ENCODE assay signal across 9 mouse cellular contexts in the genomic region with DNA sequence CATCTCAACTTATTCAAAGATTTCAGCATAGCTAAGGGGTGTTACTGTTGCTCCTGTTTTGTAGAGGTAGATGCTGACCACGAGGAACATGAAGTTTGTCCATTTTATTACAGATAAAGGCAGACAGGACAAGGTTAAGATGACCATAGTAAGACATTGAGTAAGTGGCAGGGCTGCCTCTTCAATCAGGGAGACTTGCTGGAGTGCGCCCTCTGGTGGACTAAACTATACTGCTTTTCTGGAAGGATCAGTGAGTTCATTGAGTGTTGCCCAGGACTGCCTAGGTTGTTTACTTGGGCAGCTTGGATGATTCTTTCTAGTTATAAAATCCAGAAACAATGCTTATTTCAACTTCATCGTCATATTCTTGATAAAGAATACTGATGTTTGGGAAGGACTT. TPM values are rescaled to one million over a fixed set of nuclear protein-coding genes. Genes with fewer than 3 reads are reported as not detected.
A peak's percentile ranks its signal among the peaks of the same experiment; 100 is the strongest.
DNase-seq lines count a peak whose midpoint lies in the region; ATAC-seq and TF ChIP-seq lines count a peak whose summit lies in the region.
"Had no signal": no experiment of that assay in that cellular context is flagged by ENCODE, and none has a peak within 500 bp of the region (broad histone marks: within the 10 kb centered on the region; RNA-seq: fewer than 3 reads in every experiment).

No protein-coding gene starts in this region.

- no peak for TF ChIP-seq POLR2A in brain, embryonic 14.5 days (IDR thresholded peaks at IDR 0.05; ENCODE audit: borderline replicate concordance, extremely low read depth, insufficient read depth, insufficient read length, poor library complexity, severe bottlenecking)

- ATAC-seq in heart, embryonic 12.5 days (ENCODE audit: insufficient number of reproducible peaks, low FRiP score), result no peak
- peak; percentile 63; the same call in 1 of the 2 replicates for ATAC-seq in erythroid progenitor cell, adult 5-6 weeks (replicated peaks; ENCODE audit: low FRiP score, poor library complexity, severe bottlenecking)
- no peak for ATAC-seq in hindbrain, embryonic 14.5 days (ENCODE audit: low FRiP score)
- peak; percentile 82 for ATAC-seq in megakaryocyte, adult 5-6 weeks (ENCODE audit: poor library complexity, severe bottlenecking)

- H3K9ac ChIP-seq in heart, embryonic 12.5 days, result no peak overlapping the region
- H3K9ac ChIP-seq in hindbrain, embryonic 14.5 days, result no peak overlapping the region

- H3K4me1 ChIP-seq in heart, embryonic 12.5 days (replicated peaks), result no peaks in the 10 kb centered on the region
- H3K4me1 ChIP-seq in hindbrain, embryonic 14.5 days (replicated peaks; ENCODE audit: control insufficient read depth, insufficient read depth, low read length), result no peaks in the 10 kb centered on the region

- no peak overlapping the region for H3K4me3 ChIP-seq in heart, embryonic 12.5 days
- no peak overlapping the region for H3K4me3 ChIP-seq in hindbrain, embryonic 14.5 days (replicated peaks; ENCODE audit: low read length)
- H3K4me3 ChIP-seq: myocyte had no signal

- DNase-seq in heart, adult 8-10 months (ENCODE audit: low spot score), result peak; percentile 62
- DNase-seq in brain, embryonic 14.5 days (ENCODE audit: low read depth), result peak; percentile 75
- peak; percentile 78 for DNase-seq in hindbrain, embryonic 14.5 days (ENCODE audit: low spot score)
- DNase-seq in layer of hippocampus, postnatal 14 days (ENCODE audit: low spot score in 2 of 2), result peak; percentile 48 to 78
- peak; percentile 8 for DNase-seq in skeletal muscle tissue, adult 2 months (ENCODE audit: low read depth, low spot score)

- no peaks in the 10 kb centered on the region for H3K27me3 ChIP-seq in heart, embryonic 12.5 days (replicated peaks)
- H3K27me3 ChIP-seq in hindbrain, embryonic 14.5 days (ENCODE audit: control insufficient read depth, insufficient read depth, low read length), result no peaks in the 10 kb centered on the region

- H3K36me3 ChIP-seq in heart, embryonic 12.5 days, result no peaks in the 10 kb centered on the region
- H3K36me3 ChIP-seq in hindbrain, embryonic 14.5 days (replicated peaks; ENCODE audit: control insufficient read depth, insufficient read depth), result no peaks in the 10 kb centered on the region

- no peak overlapping the region for H3K4me2 ChIP-seq in heart, embryonic 12.5 days
- no peak overlapping the region for H3K4me2 ChIP-seq in hindbrain, embryonic 14.5 days (replicated peaks)

- 10% methylated on average over 3 of the region's 3 CpGs for WGBS in heart, embryonic 12.5 days
- WGBS in hindbrain, embryonic 14.5 days, result 10% methylated on average over 3 of the region's 3 CpGs

- TF ChIP-seq CTCF in brain, embryonic 14.5 days (IDR thresholded peaks at IDR 0.05; ENCODE audit: borderline replicate concordance, extremely low read depth, insufficient read depth, insufficient read length), result peak; percentile 68; the same call in 1 of the 2 replicates

- H3K27ac ChIP-seq in heart, embryonic 12.5 days (ENCODE audit: poor library complexity, severe bottlenecking), result no peak overlapping the region
- H3K27ac ChIP-seq in hindbrain, embryonic 14.5 days, result no peak overlapping the region

- H3K9me3 ChIP-seq in heart, embryonic 12.5 days (replicated peaks), result no peaks in the 10 kb centered on the region
- H3K9me3 ChIP-seq in hindbrain, embryonic 14.5 days (ENCODE audit: control insufficient read depth, low read length), result no peaks in the 10 kb centered on the region

RNA-seq across cellular contexts. Expression of a gene that starts 47.1 kb away (rescaled TPM):
- total RNA-seq in heart, adult 8-10 months (2022), result 10 to 100 TPM in 1 of 4 experiments, 1 to 10 TPM in 3; 6.3 to 13.4 (median 8.9) TPM
- 1.9 and 2.4 TPM in 2 replicates for polyA plus RNA-seq in heart, embryonic 12.5 days (2016; fragmentation: Nextera tagmentation; extraction: Ambion mirVana)
- polyA plus RNA-seq in brain, embryonic 14.5 days (2012; rRNA removed), result 0.26 and 0.38 TPM in 2 replicates
- total RNA-seq in erythroid progenitor cell, adult 5-6 weeks (2015; ENCODE audit: low replicate concordance), result not detected in 2 replicates
- total RNA-seq in erythroid progenitor cell, adult 5-6 weeks (2017; ENCODE audit: low replicate concordance), result not detected in 2 replicates
- 0.55 and 0.95 TPM in 2 replicates for polyA plus RNA-seq in hindbrain, embryonic 14.5 days (2014; fragmentation: Nextera tagmentation; extraction: Ambion mirVana)
- total RNA-seq in layer of hippocampus, postnatal 14 days (2021), result 1 to 10 TPM; 1.8 to 2.1 TPM
- total RNA-seq in megakaryocyte, adult 5-6 weeks (2015), result not detected in 2 replicates
- not detected in 2 replicates for total RNA-seq in megakaryocyte, adult 5-6 weeks (2017)

RNA-seq across cellular contexts. Expression of a gene that starts 56.5 kb away (rescaled TPM):
- total RNA-seq in heart, adult 8-10 months (2022), result not detected
- not detected in 2 replicates for polyA plus RNA-seq in heart, embryonic 12.5 days (2016; fragmentation: Nextera tagmentation; extraction: Ambion mirVana)
- polyA plus RNA-seq in brain, embryonic 14.5 days (2012; rRNA removed), result 0.05 and 0.09 TPM in 2 replicates
- total RNA-seq in erythroid progenitor cell, adult 5-6 weeks (2015; ENCODE audit: low replicate concordance), result not detected in 2 replicates
- total RNA-seq in erythroid progenitor cell, adult 5-6 weeks (2017; ENCODE audit: low replicate concordance), result not detected in 2 replicates
- polyA plus RNA-seq in hindbrain, embryonic 14.5 days (2014; fragmentation: Nextera tagmentation; extraction: Ambion mirVana), result 0.13 TPM in 1 of 2 replicates, not detected in the other
- not detected for total RNA-seq in layer of hippocampus, postnatal 14 days (2021)
- total RNA-seq in megakaryocyte, adult 5-6 weeks (2015), result not detected in 2 replicates
- total RNA-seq in megakaryocyte, adult 5-6 weeks (2017), result not detected in 2 replicates
- polyA plus RNA-seq: myocyte had no signal

Comparison
In these comparisons a context has a peak if more than half of its experiments do, and no peak if none do; other contexts are left out.
1. DNase-seq: peak in every context shown above with its lines; median percentile 78 in hindbrain, embryonic 14.5 days; 75 in brain, embryonic 14.5 days; 63 in layer of hippocampus, postnatal 14 days; 62 in heart, adult 8-10 months; 8 in skeletal muscle tissue, adult 2 months.
2. ATAC-seq: peak in erythroid progenitor cell, adult 5-6 weeks (single experiment) and megakaryocyte, adult 5-6 weeks (single experiment); none in heart, embryonic 12.5 days (single experiment) and hindbrain, embryonic 14.5 days (single experiment).